Mouse (Mus musculus): ENCODE measurements around the gene Elmod1.

GRCm38 (mm10) chr9:53895827-53896226, 79.3 kb downstream of the Elmod1 start:
- TF ChIP-seq CTCF (IDR thresholded peaks at IDR 0.05; ENCODE audit: low read depth, low read length) = no peak
- no peak for TF ChIP-seq GATA1 (IDR thresholded peaks at IDR 0.05; ENCODE audit: borderline replicate concordance, low read length)
- no peak for TF ChIP-seq TAL1 (conservative IDR thresholded peaks at IDR 0.05; ENCODE audit: low read depth, low read length)
- TF ChIP-seq POLR2AphosphoS5 (IDR thresholded peaks at IDR 0.05; ENCODE audit: insufficient replicate concordance, low read depth, low read length) = no peak
- no peak for TF ChIP-seq GATA2 (IDR thresholded peaks at IDR 0.05; ENCODE audit: borderline replicate concordance, low read depth, low read length)

Data from G1E (cell line).